Mouse (Mus musculus): Measurements from ENCODE around the gene Rxrb. TPM values are rescaled to one million over a fixed set of nuclear protein-coding genes. Genes with fewer than 3 reads are reported as not detected.
A peak's percentile ranks its signal among the peaks of the same experiment; 100 is the strongest.

Gene Rxrb
- total RNA-seq, 2 experiments from 2014 or later = 74.8 to 78.7 TPM

- no peak for DNase-seq (ENCODE audit: extremely low spot score in 1 of 2, low spot score in 2 of 2)
- intact Hi-C loops (cut with DNase I) = no loop called here
Measured at GRCm38 (mm10) chr17:34023678-34024077, 7.9 kb upstream of the Rxrb start.

GRCm38 (mm10) chr17:34024317-34024821, 7.2 kb upstream of the Rxrb start, which contains the start of gene Ring1:
Gene Ring1 (minus strand): TSS chr17:34024680.
- DNase-seq (ENCODE audit: extremely low spot score in 1 of 2, low spot score in 2 of 2) = peak; percentile 86 to 93
- intact Hi-C loops (cut with DNase I) = no loop called here

GRCm38 (mm10) chr17:34024861-34025755, 6.5 kb upstream of the Rxrb start:
- DNase-seq (ENCODE audit: extremely low spot score in 1 of 2, low spot score in 2 of 2) = peak in 1 of 2 experiments; percentile 74
- intact Hi-C loops (cut with DNase I) = no loop called here

- intact Hi-C loops (cut with DNase I) = no loop called here
- peak in 1 of 2 experiments; percentile 61 for DNase-seq (ENCODE audit: extremely low spot score in 1 of 2, low spot score in 2 of 2)
Measured at GRCm38 (mm10) chr17:34025756-34026151, 5.9 kb upstream of the Rxrb start.

- DNase-seq (ENCODE audit: extremely low spot score in 1 of 2, low spot score in 2 of 2) = no peak
- intact Hi-C loops (cut with DNase I) = no loop called here
Measured at GRCm38 (mm10) chr17:34026221-34026620, 5.4 kb upstream of the Rxrb start.

- no peak for DNase-seq (ENCODE audit: extremely low spot score in 1 of 2, low spot score in 2 of 2)
- intact Hi-C loops (cut with DNase I) = no loop called here
Measured at GRCm38 (mm10) chr17:34026917-34027655, 4.5 kb upstream of the Rxrb start.

- peak; percentile 88 to 96 for DNase-seq (ENCODE audit: extremely low spot score in 1 of 2, low spot score in 2 of 2)
Measured at GRCm38 (mm10) chr17:34027656-34028223, 3.9 kb upstream of the Rxrb start, which contains the start of gene H2-Ke6. Gene H2-Ke6 (minus strand): TSS chr17:34028060.

GRCm38 (mm10) chr17:34028501-34029149, 3.0 kb upstream of the Rxrb start:
- DNase-seq (ENCODE audit: extremely low spot score in 1 of 2, low spot score in 2 of 2) = no peak
- intact Hi-C loops (cut with DNase I) = no loop called here

More at GRCm38 (mm10) chr17:34027656-34028223, 3.9 kb upstream of the Rxrb start, which contains the start of gene H2-Ke6:
- intact Hi-C loops (cut with DNase I) = no loop called here

GRCm38 (mm10) chr17:34029150-34029889, 2.3 kb upstream of the Rxrb start:
- intact Hi-C loops (cut with DNase I) = no loop called here
- DNase-seq (ENCODE audit: extremely low spot score in 1 of 2, low spot score in 2 of 2) = no peak

- intact Hi-C loops (cut with DNase I) = no loop called here
- DNase-seq (ENCODE audit: extremely low spot score in 1 of 2, low spot score in 2 of 2) = no peak
Measured at GRCm38 (mm10) chr17:34029890-34030595, 1.6 kb upstream of the Rxrb start.

GRCm38 (mm10) chr17:34030861-34031326, 718 bp upstream of the Rxrb start:
- intact Hi-C loops (cut with DNase I) = no loop called here
- peak in 1 of 2 experiments; percentile 67 for DNase-seq (ENCODE audit: extremely low spot score in 1 of 2, low spot score in 2 of 2)

- no peak for DNase-seq (ENCODE audit: extremely low spot score in 1 of 2, low spot score in 2 of 2)
- intact Hi-C loops (cut with DNase I) = no loop called here
Measured at GRCm38 (mm10) chr17:34032174-34032632, 591 bp downstream of the Rxrb start.

GRCm38 (mm10) chr17:34032806-34033205, 1.2 kb downstream of the Rxrb start:
- intact Hi-C loops (cut with DNase I) = no loop called here
- peak in 1 of 2 experiments; percentile 67 for DNase-seq (ENCODE audit: extremely low spot score in 1 of 2, low spot score in 2 of 2)

GRCm38 (mm10) chr17:34033441-34033840, 1.8 kb downstream of the Rxrb start:
- intact Hi-C loops (cut with DNase I) = no loop called here
- DNase-seq (ENCODE audit: extremely low spot score in 1 of 2, low spot score in 2 of 2) = peak in 1 of 2 experiments; percentile 59

- intact Hi-C loops (cut with DNase I) = no loop called here
- DNase-seq (ENCODE audit: extremely low spot score in 1 of 2, low spot score in 2 of 2) = peak in 1 of 2 experiments; percentile 76
Measured at GRCm38 (mm10) chr17:34034064-34034463, 2.5 kb downstream of the Rxrb start.

GRCm38 (mm10) chr17:34035517-34035916, 3.9 kb downstream of the Rxrb start:
- intact Hi-C loops (cut with DNase I) = loop anchor here (5.0 kb wide), 1 partner anchor 77 kb away; no protein-coding TSS in a partner anchor
- peak in 1 of 2 experiments; percentile 33 for DNase-seq (ENCODE audit: extremely low spot score in 1 of 2, low spot score in 2 of 2)

GRCm38 (mm10) chr17:34036647-34037046, 5.0 kb downstream of the Rxrb start:
- intact Hi-C loops (cut with DNase I) = loop anchor here (5.0 kb wide), 1 partner anchor 76 kb away; no protein-coding TSS in a partner anchor
- peak in 1 of 2 experiments; percentile 44 for DNase-seq (ENCODE audit: extremely low spot score in 1 of 2, low spot score in 2 of 2)

Data from left cerebral cortex, postnatal 10 days (tissue).